Mouse (Mus musculus) liver, adult 2 months (tissue): ENCODE data around the gene Srebf2.

Experiments
- CTCF ChIP-seq: fragments of 200-500 bp; IDR thresholded peaks from 2 replicates; pipeline ENCODE4 v1.5.1; 2011; ENCODE audit warnings: low read depth, low read length, control low read depth
- POLR2A ChIP-seq: fragments of 200-500 bp; IDR thresholded peaks from 2 replicates; pipeline ENCODE4 v1.6.1; 2011; ENCODE audit warnings: low read length, control low read depth; ENCODE audit not compliant: insufficient read depth; ENCODE audit errors: extremely low read depth

GRCm38 (mm10) chr15:82231100-82231499, 84.1 kb downstream of the Srebf2 start:
- TF ChIP-seq POLR2A (no peak), CTCF (no peak)
